Mouse (Mus musculus) layer of hippocampus, adult 8-10 months (tissue): ENCODE measurements around the gene Syap1. TPM values are rescaled to one million over a fixed set of nuclear protein-coding genes. Genes with fewer than 3 reads are reported as not detected.
A peak's percentile ranks its signal among the peaks of the same experiment; 100 is the strongest.
"Not testable (repeated sequence)": the region's sequence is repeated elsewhere in the genome, so short reads cannot be mapped to it uniquely, and the experiment has no call there.

Experiments
- DNase-seq, 2 experiments: peaks; one replicate each; pipeline ENCODE4 v3.0.0; 2022; ENCODE audit warnings: low spot score in 2 of 2
- microRNA-seq, 2 experiments: library from miRNA; unstranded; fragments of <30 nt; microRNA quantifications; one replicate each; pipeline ENCODE4 v1.2.0; 2022
- total RNA-seq, 4 experiments: library from RNA; stranded (reverse); gene quantifications; 2 replicates each; pipeline ENCODE4 v1.2.4; 2022

The Syap1 gene
- total RNA-seq, 4 experiments from 2014 or later = 29.6 to 31.8 (median 30.2) TPM

DNA sequence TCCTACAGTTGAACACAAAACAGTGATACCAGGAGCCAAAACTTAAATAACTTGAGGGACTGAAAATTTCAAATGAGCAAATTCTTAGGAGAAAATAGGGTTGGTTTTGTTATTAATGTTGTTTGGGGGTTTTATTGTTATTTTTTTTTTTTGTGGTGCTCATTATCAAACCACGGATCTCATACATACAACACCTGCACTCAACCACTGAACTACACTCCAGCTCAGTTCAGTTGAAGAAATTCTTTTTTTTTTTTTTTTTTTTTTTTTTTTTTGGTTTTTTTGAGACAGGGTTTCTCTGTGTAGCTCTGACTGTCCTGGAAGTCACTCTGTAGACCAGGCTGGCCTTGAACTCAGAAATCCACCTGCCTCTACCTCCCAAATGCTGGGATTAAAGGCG lies 57.9 kb downstream of the Syap1 start:
- DNase-seq = not testable (repeated sequence)

DNA sequence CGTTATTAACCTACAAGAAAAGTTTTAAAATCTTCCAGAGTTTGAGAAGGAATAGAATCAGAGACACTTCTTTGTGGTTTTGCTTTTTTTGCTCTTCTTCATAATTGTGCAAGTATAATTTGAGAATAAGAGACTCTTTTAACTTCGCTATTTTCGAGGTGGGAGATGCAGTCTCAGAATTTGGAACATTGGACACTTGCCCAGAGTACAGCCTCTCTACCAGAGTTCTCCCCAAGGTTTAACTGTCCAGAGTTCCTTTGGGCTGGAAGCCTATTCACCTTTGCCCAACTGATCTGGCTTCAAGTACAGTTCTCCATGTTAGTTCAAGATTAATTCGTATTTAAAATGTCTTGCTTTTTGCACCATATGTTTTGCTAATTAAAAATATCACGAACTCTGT lies 58.5 kb downstream of the Syap1 start:
- peak in 1 of 2 experiments; percentile 2 for DNase-seq

DNA sequence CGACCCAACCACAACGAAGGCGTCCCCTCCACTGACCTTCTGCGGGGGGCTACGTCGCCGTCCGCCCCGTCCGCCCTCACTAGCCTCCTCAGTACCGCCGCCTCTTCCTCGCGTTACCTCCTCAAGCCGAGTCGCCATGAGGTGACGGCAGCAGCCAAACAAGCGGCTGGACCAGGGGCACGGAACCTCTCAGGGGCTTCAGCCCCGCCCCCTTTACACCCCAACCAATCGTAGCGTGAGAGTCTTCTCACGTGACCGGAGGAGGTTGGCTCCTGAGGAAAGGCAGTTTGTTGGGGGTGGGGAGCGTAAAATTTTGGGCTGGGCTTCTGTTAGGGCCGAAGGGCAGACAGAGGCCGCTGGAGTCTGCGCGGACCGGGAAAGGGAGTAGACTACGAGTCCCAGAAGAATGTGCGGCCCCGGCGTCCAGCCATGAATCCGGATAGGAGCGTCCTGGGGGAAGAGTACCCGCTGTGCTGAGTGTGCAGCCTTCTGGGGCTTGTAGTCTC lies 59.0 kb downstream of the Syap1 start, which contains the start of gene Txlng:
Gene Txlng (minus strand): TSS at position 252 of the 506 bp plus-strand sequence.
- DNase-seq = peak; percentile 95 to 98

DNA sequence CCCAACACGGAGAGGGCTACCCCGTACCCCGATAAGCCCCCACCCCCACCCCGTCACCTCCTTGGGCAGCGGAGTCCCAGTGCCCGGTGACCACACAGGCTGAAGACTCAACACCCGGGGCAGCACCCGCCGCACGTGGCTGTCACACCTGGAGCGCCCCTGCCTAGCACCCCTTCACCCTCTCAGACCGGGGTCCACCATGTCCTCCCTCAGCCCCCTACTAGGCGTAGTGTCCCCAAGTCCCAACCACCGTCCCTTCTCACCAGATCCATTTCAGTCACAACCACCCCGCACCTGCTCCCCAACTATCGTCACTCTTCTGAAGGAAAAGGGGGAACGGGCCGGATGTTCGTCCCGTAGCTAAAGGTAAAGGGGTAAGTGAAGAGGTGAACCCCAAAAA lies 59.5 kb downstream of the Syap1 start:
- peak; percentile 2 to 10 for DNase-seq

DNA sequence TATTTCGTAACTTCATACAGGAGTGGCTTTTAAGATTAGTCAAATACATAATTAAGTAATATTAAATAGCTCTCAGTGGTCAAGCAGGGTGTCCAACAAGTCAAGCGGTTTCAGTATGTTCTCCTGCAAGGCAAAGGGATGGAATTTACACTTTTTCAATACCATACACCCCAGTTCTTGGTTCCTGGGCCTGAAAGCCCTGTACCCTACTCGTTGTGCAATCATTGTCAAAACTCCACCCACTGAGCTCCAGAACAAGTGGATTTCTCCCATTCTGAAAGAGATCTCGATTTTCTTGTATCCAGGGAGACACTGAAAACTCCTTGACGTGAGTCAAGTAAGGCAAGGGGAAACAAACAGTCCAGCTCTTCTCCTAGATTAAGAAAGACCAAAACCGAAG lies 60.2 kb downstream of the Syap1 start:
- no peak for DNase-seq

Small RNAs within 50 kb of the gene (microRNA-seq; reads per million reads assigned to microRNA genes)
- gene Mir3473a = 0 reads per million in 2 experiments

Other genes starting within 250 kb of the Syap1 start
- gene Reps2, start 244.8 kb downstream of the Syap1 start, total RNA-seq = 100 to 1,000 TPM; 127 to 163 (median 150) TPM
- gene Rbbp7, start 128.0 kb downstream of the Syap1 start, total RNA-seq = 100 to 1,000 TPM; 148 to 170 (median 161) TPM
- 10 to 100 TPM; 18.5 to 26.1 (median 23.3) TPM for gene Txlng, start 59.0 kb downstream of the Syap1 start, total RNA-seq
- 10 to 100 TPM; 50.5 to 74.5 (median 68.2) TPM for gene Ctps2, start 12.8 kb upstream of the Syap1 start, total RNA-seq
- not detected for gene S100g, start 76.2 kb upstream of the Syap1 start, total RNA-seq